Mouse (Mus musculus) adipose tissue, adult 10 weeks (tissue): ENCODE data around the gene 1700016K19Rik. TPM values are rescaled to one million over a fixed set of nuclear protein-coding genes. Genes with fewer than 3 reads are reported as not detected.

ENCODE experiments used
- polyA plus RNA-seq: library from polyadenylated mRNA; stranded (reverse); fragments of 350-450 nt; fragmentation: Illumina TruSeq; extraction: RNeasy Lipid Tissue Mini Kit (QIAGEN cat#74804); gene quantifications from one replicate; pipeline ENCODE4 v1.2.3, GENCODE M21; 2014; ENCODE audit warnings: low read depth, low replicate concordance

1700016K19Rik gene
- polyA plus RNA-seq = 7.0 TPM

GRCm38 (mm10) chr11:75999440-76000155 is at the start of gene 1700016K19Rik:
TSS of gene 1700016K19Rik (plus strand) at chr11:75999912.

GRCm38 (mm10) chr11:76027139-76028071 is 27.7 kb downstream of the 1700016K19Rik start, which contains the start of gene Rflnb:
TSS of gene Rflnb (minus strand) at chr11:76027782.

Other genes with a start within 250 kb of the 1700016K19Rik start
- gene Doc2b, start 203.9 kb upstream of the 1700016K19Rik start, polyA plus RNA-seq = 2.3 TPM
- gene Rph3al, start 61.5 kb upstream of the 1700016K19Rik start, polyA plus RNA-seq = 4.8 TPM
- 33.0 TPM for gene Rflnb, start 27.9 kb downstream of the 1700016K19Rik start, polyA plus RNA-seq
- 32.0 TPM for gene Vps53, start 179.7 kb downstream of the 1700016K19Rik start, polyA plus RNA-seq
- gene Fam57a, start 179.8 kb downstream of the 1700016K19Rik start, polyA plus RNA-seq = 5.1 TPM
- 107 TPM for gene Dbil5, start 217.7 kb downstream of the 1700016K19Rik start, polyA plus RNA-seq
- 6.8 TPM for gene Gemin4, start 217.8 kb downstream of the 1700016K19Rik start, polyA plus RNA-seq
- 7.4 TPM for gene Mrm3, start 243.8 kb downstream of the 1700016K19Rik start, polyA plus RNA-seq
- 68.5 TPM for gene Glod4, start 243.8 kb downstream of the 1700016K19Rik start, polyA plus RNA-seq